Mouse (Mus musculus): ENCODE data around the gene Ptprk. TPM values are rescaled to one million over a fixed set of nuclear protein-coding genes. Genes with fewer than 3 reads are reported as not detected.

The Ptprk gene
- polyA plus RNA-seq, 1 experiment = 3.7 TPM

- Histone ChIP-seq H3K4me1 (ENCODE audit: control insufficient read depth, insufficient read depth, low read length) (no peaks in the 10 kb centered on the region), H3K27ac (ENCODE audit: control insufficient read depth, insufficient read depth, low read depth, low read length, poor library complexity) (no peak overlapping the region), H3K4me3 (replicated peaks; ENCODE audit: control insufficient read depth, low read depth, low read length) (no peak overlapping the region)
- TF ChIP-seq POLR2A (IDR thresholded peaks at IDR 0.05; ENCODE audit: borderline replicate concordance, control insufficient read depth, low read depth, low read length) (no peak), CTCF (IDR thresholded peaks at IDR 0.05; ENCODE audit: control insufficient read depth, insufficient read depth, low read length) (no peak)
- 73% methylated on average over 4 of the region's 4 CpGs for WGBS
Measured at GRCm38 (mm10) chr10:28232273-28233167, 157.9 kb downstream of the Ptprk start.

DNA sequence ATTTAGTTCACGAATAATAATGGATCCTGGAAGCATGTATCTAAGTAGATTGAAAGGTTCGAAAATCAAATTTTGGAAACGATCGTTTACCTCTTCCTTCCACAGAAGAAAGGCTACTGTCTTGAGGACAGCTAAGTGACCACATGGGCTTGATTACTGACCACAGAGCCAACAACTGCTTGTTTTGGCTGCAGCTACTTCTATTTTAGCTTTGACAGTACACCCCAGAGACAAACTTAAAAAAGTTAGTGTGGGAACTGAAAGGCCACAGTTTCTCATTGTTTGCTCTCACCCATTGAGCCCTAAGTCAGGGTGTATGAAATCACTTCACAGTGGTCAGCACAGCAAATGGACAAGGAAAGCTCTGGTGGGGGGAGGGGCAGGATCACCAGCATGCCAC is 174.4 kb downstream of the Ptprk start:
- TF ChIP-seq CTCF (IDR thresholded peaks at IDR 0.05; ENCODE audit: control insufficient read depth, insufficient read depth, low read length) (no peak), POLR2A (IDR thresholded peaks at IDR 0.05; ENCODE audit: borderline replicate concordance, control insufficient read depth, low read depth, low read length) (no peak)
- 81% methylated on average over 4 of the region's 4 CpGs for WGBS

GRCm38 (mm10) chr10:28251385-28251784 is 176.8 kb downstream of the Ptprk start:
- Histone ChIP-seq H3K4me3 (replicated peaks; ENCODE audit: control insufficient read depth, low read depth, low read length) (no peak overlapping the region), H3K4me1 (ENCODE audit: control insufficient read depth, insufficient read depth, low read length) (no peaks in the 10 kb centered on the region), H3K27ac (ENCODE audit: control insufficient read depth, insufficient read depth, low read depth, low read length, poor library complexity) (no peak overlapping the region)
- WGBS = 79% methylated on average over 4 of the region's 4 CpGs
- TF ChIP-seq POLR2A (IDR thresholded peaks at IDR 0.05; ENCODE audit: borderline replicate concordance, control insufficient read depth, low read depth, low read length) (no peak), CTCF (IDR thresholded peaks at IDR 0.05; ENCODE audit: control insufficient read depth, insufficient read depth, low read length) (no peak)

More for the DNA sequence above, 174.4 kb downstream of the Ptprk start:
- Histone ChIP-seq H3K27ac (ENCODE audit: control insufficient read depth, insufficient read depth, low read depth, low read length, poor library complexity) (no peak overlapping the region), H3K4me1 (ENCODE audit: control insufficient read depth, insufficient read depth, low read length) (no peaks in the 10 kb centered on the region), H3K4me3 (replicated peaks; ENCODE audit: control insufficient read depth, low read depth, low read length) (no peak overlapping the region)

- WGBS = 97% methylated on average over 2 of the region's 2 CpGs
- TF ChIP-seq POLR2A (IDR thresholded peaks at IDR 0.05; ENCODE audit: borderline replicate concordance, control insufficient read depth, low read depth, low read length) = no peak
- TF ChIP-seq CTCF (IDR thresholded peaks at IDR 0.05; ENCODE audit: control insufficient read depth, insufficient read depth, low read length) = no peak
- no peak overlapping the region for H3K27ac ChIP-seq (ENCODE audit: control insufficient read depth, insufficient read depth, low read depth, low read length, poor library complexity)
Measured at GRCm38 (mm10) chr10:28260651-28261050, 186.0 kb downstream of the Ptprk start.

DNA sequence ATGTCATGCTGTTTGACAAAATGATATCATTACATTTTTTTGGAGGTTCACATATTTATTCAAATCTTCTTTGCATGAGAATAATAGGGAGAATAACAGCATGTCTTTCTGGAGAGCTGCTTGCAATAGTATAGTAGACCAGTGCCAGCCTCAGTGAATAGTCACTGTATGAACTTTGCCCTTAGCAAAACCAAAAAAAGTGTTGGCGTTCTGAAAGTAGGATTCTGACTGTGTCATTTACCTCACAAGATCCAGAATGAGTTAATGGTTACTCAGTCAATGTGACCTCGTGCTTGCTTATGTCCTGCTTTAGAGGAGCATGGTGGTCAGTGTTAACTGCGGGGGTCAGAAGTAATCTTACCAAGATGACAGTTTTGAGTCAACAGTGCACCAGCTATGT is 187.5 kb downstream of the Ptprk start:
- TF ChIP-seq POLR2A (IDR thresholded peaks at IDR 0.05; ENCODE audit: borderline replicate concordance, control insufficient read depth, low read depth, low read length) (no peak), CTCF (IDR thresholded peaks at IDR 0.05; ENCODE audit: control insufficient read depth, insufficient read depth, low read length) (no peak)
- H3K4me3 ChIP-seq (replicated peaks; ENCODE audit: control insufficient read depth, low read depth, low read length) = no peak overlapping the region
- WGBS = 81% methylated on average over 3 of the region's 3 CpGs

More at GRCm38 (mm10) chr10:28260651-28261050, 186.0 kb downstream of the Ptprk start:
- Histone ChIP-seq H3K4me3 (replicated peaks; ENCODE audit: control insufficient read depth, low read depth, low read length) (no peak overlapping the region), H3K4me1 (ENCODE audit: control insufficient read depth, insufficient read depth, low read length) (no peaks in the 10 kb centered on the region)

DNA sequence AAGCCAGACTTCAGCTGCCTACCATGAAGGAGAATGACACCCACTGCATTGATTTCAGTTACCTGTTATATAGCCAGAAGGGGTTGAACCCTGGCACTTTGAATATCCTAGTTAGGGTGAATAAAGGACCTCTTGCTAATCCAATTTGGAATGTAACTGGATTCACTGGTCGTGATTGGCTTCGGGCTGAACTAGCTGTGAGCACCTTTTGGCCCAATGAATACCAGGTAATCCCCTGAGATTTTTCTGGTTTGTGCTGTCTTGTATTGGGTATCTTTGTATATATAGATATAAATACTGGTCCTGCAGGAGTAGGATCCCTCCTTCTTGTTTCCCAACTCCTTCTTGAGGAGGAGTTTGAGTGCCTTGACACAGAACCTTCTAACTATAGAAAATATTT is 188.9 kb downstream of the Ptprk start:
- H3K27ac ChIP-seq (ENCODE audit: control insufficient read depth, insufficient read depth, low read depth, low read length, poor library complexity) = no peak overlapping the region
- TF ChIP-seq CTCF (IDR thresholded peaks at IDR 0.05; ENCODE audit: control insufficient read depth, insufficient read depth, low read length) (no peak), POLR2A (IDR thresholded peaks at IDR 0.05; ENCODE audit: borderline replicate concordance, control insufficient read depth, low read depth, low read length) (no peak)
- no peak overlapping the region for H3K4me3 ChIP-seq (replicated peaks; ENCODE audit: control insufficient read depth, low read depth, low read length)
- 84% methylated on average over 2 of the region's 2 CpGs for WGBS
- no peaks in the 10 kb centered on the region for H3K4me1 ChIP-seq (ENCODE audit: control insufficient read depth, insufficient read depth, low read length)

More for the DNA sequence above, 187.5 kb downstream of the Ptprk start:
- no peak overlapping the region for H3K27ac ChIP-seq (ENCODE audit: control insufficient read depth, insufficient read depth, low read depth, low read length, poor library complexity)
- H3K4me1 ChIP-seq (ENCODE audit: control insufficient read depth, insufficient read depth, low read length) = no peaks in the 10 kb centered on the region

DNA sequence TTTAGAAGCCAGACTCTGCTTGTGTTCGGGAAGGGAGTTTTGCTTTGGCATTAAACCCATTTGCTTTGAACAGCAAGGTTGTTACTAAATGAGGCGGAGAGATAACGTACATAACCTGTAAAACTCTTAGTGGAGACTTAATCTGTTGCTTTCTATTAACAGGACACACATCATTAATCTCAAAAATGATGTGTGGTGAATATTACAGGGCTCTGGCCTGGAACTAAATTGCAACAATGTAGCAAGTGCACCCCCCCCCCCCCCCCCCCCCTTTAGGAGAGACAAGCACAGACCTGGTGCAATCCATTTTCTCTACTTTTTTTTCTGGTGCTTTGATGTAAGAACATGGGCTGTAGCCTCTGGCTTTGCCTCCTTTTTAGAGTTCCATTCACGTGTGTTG is 195.7 kb downstream of the Ptprk start:
- Histone ChIP-seq H3K4me1 (ENCODE audit: control insufficient read depth, insufficient read depth, low read length) (no peaks in the 10 kb centered on the region), H3K4me3 (replicated peaks; ENCODE audit: control insufficient read depth, low read depth, low read length) (no peak overlapping the region), H3K27ac (ENCODE audit: control insufficient read depth, insufficient read depth, low read depth, low read length, poor library complexity) (no peak overlapping the region)
- WGBS = 80% methylated on average over 4 of the region's 4 CpGs
- TF ChIP-seq CTCF (IDR thresholded peaks at IDR 0.05; ENCODE audit: control insufficient read depth, insufficient read depth, low read length) (no peak), POLR2A (IDR thresholded peaks at IDR 0.05; ENCODE audit: borderline replicate concordance, control insufficient read depth, low read depth, low read length) (no peak)

DNA sequence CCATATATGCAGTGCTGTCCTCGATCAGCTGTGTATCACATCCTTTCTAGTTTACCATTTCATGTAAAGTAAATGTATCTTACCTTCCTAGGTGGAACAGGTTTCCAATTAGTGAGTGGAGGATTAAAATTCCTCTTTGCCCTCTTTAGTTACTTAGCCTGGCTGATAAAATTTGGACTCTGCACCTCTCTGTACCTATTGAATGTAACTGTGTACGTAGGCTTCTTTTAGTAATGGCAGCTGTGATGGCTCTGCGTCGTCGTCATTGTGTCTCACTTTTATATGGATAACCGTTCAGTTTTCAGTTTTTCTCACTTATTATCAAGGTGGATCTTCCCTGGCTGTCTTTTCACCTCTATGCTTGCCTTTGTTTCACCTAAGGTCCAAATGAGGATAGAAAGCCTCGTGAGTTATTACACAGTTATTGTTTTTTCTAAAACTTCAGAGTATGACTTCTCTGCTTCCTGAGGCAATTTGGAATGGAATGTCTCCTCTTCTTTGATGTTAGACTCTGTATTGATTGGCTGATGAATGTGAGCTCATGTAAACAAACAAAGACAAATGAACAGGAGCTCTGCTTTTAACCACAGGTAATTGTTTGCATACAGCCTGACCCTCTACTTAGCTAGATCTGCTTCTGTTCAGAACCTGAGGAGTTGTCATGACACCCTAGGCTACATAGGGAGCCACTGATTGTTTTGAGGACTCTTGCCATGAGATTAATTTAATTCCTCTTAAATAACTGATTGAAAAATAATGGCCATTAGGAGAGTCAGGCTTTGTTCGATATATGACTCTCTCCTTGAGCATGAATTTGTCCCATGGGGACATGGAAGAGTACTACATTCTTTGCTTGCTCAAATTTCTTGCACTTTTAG is 197.3 kb downstream of the Ptprk start:
- 81% methylated on average over 8 of the region's 8 CpGs for WGBS
- Histone ChIP-seq H3K4me1 (ENCODE audit: control insufficient read depth, insufficient read depth, low read length) (no peaks in the 10 kb centered on the region), H3K4me3 (replicated peaks; ENCODE audit: control insufficient read depth, low read depth, low read length) (no peak overlapping the region), H3K27ac (ENCODE audit: control insufficient read depth, insufficient read depth, low read depth, low read length, poor library complexity) (no peak overlapping the region)
- TF ChIP-seq CTCF (IDR thresholded peaks at IDR 0.05; ENCODE audit: control insufficient read depth, insufficient read depth, low read length) (no peak), POLR2A (IDR thresholded peaks at IDR 0.05; ENCODE audit: borderline replicate concordance, control insufficient read depth, low read depth, low read length) (no peak)

Measured in bone marrow, adult 2 months (tissue).